Mouse (Mus musculus): ENCODE results near the gene Sirt7.
"Not testable (repeated sequence)": the region's sequence is repeated elsewhere in the genome, so short reads cannot be mapped to it uniquely, and the experiment has no call there.

Sirt7 gene

GRCm38 (mm10) chr11:120588531-120588930, 36.5 kb downstream of the Sirt7 start:
- no peak for DNase-seq (ENCODE audit: low read depth, low spot score)

- no peak for DNase-seq (ENCODE audit: low read depth, low spot score)
Measured at GRCm38 (mm10) chr11:120583937-120584336, 41.1 kb downstream of the Sirt7 start.

GRCm38 (mm10) chr11:120582982-120583293, 42.1 kb downstream of the Sirt7 start:
- not testable (repeated sequence) for DNase-seq (ENCODE audit: low read depth, low spot score)

GRCm38 (mm10) chr11:120582268-120582981, 42.6 kb downstream of the Sirt7 start:
- DNase-seq (ENCODE audit: low read depth, low spot score), result no peak

GRCm38 (mm10) chr11:120581490-120582267, 43.4 kb downstream of the Sirt7 start, which contains the start of gene Arhgdia:
TSS of gene Arhgdia (minus strand) at chr11:120581624.
- DNase-seq (ENCODE audit: low read depth, low spot score), result peak; percentile 86

- no peak for DNase-seq (ENCODE audit: low read depth, low spot score)
Measured at GRCm38 (mm10) chr11:120580871-120581331, 44.1 kb downstream of the Sirt7 start.

GRCm38 (mm10) chr11:120580190-120580589, 44.9 kb downstream of the Sirt7 start:
- no peak for DNase-seq (ENCODE audit: low read depth, low spot score)

GRCm38 (mm10) chr11:120579316-120580107, 45.5 kb downstream of the Sirt7 start:
- peak; percentile 61 for DNase-seq (ENCODE audit: low read depth, low spot score)

GRCm38 (mm10) chr11:120578694-120579243, 46.3 kb downstream of the Sirt7 start:
- DNase-seq (ENCODE audit: low read depth, low spot score), result no peak

- DNase-seq (ENCODE audit: low read depth, low spot score), result no peak
Measured at GRCm38 (mm10) chr11:120578024-120578693, 46.9 kb downstream of the Sirt7 start.

GRCm38 (mm10) chr11:120577211-120578023, 47.6 kb downstream of the Sirt7 start:
- DNase-seq (ENCODE audit: low read depth, low spot score), result no peak

- DNase-seq (ENCODE audit: low read depth, low spot score), result no peak
Measured at GRCm38 (mm10) chr11:120576365-120576981, 48.6 kb downstream of the Sirt7 start.

- no peak for DNase-seq (ENCODE audit: low read depth, low spot score)
Measured at GRCm38 (mm10) chr11:120575940-120576339, 49.1 kb downstream of the Sirt7 start.

GRCm38 (mm10) chr11:120575046-120575445, 50.0 kb downstream of the Sirt7 start:
- no peak for DNase-seq (ENCODE audit: low read depth, low spot score)

GRCm38 (mm10) chr11:120574278-120574600, 50.8 kb downstream of the Sirt7 start:
- no peak for DNase-seq (ENCODE audit: low read depth, low spot score)

GRCm38 (mm10) chr11:120573585-120574277, 51.3 kb downstream of the Sirt7 start:
- no peak for DNase-seq (ENCODE audit: low read depth, low spot score)

GRCm38 (mm10) chr11:120572752-120573584, 52.1 kb downstream of the Sirt7 start, which contains the start of gene P4hb:
TSS of gene P4hb (minus strand) at chr11:120573253.
- peak; percentile 100 for DNase-seq (ENCODE audit: low read depth, low spot score)

GRCm38 (mm10) chr11:120572417-120572751, 52.7 kb downstream of the Sirt7 start:
- DNase-seq (ENCODE audit: low read depth, low spot score), result no peak
